Mouse (Mus musculus): ENCODE results near the gene Mast4. TPM values are rescaled to one million over a fixed set of nuclear protein-coding genes. Genes with fewer than 3 reads are reported as not detected.
"Not testable (repeated sequence)": the region's sequence is repeated elsewhere in the genome, so short reads cannot be mapped to it uniquely, and the experiment has no call there.

Mast4 gene
- total RNA-seq, 1 experiment from 2014 or later, result 22.1 TPM

GRCm38 (mm10) chr13:102764218-102764617, 570.1 kb downstream of the Mast4 start:
- ATAC-seq (ENCODE audit: extremely low read depth, insufficient number of reproducible peaks, low FRiP score, poor library complexity, severe bottlenecking), result no peak

GRCm38 (mm10) chr13:102762203-102762602, 572.1 kb downstream of the Mast4 start:
- ATAC-seq (ENCODE audit: extremely low read depth, insufficient number of reproducible peaks, low FRiP score, poor library complexity, severe bottlenecking), result no peak

GRCm38 (mm10) chr13:102761410-102761809, 572.9 kb downstream of the Mast4 start:
- ATAC-seq (ENCODE audit: extremely low read depth, insufficient number of reproducible peaks, low FRiP score, poor library complexity, severe bottlenecking), result no peak

- ATAC-seq (ENCODE audit: extremely low read depth, insufficient number of reproducible peaks, low FRiP score, poor library complexity, severe bottlenecking), result no peak
Measured at GRCm38 (mm10) chr13:102758021-102758420, 576.3 kb downstream of the Mast4 start.

- no peak for ATAC-seq (ENCODE audit: extremely low read depth, insufficient number of reproducible peaks, low FRiP score, poor library complexity, severe bottlenecking)
Measured at GRCm38 (mm10) chr13:102756071-102756470, 578.2 kb downstream of the Mast4 start.

DNA sequence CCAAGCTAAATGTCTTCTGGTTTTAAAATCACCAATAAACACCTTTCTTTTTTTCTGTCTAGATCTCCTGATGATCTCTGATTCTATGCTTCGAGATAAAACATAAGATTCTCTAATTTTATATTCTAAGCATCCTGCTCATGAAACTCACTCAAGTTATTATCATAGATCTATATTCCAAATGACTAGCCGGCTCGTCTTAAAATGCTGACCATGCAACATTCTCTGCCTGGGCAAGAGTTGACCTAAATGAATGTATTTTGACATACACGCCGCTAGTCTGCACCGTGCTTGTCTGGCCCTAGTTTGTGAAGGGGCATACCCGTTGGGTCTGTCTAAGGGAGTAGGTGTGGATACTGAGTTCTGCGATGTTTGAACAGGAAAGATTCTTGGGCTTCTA, 579.2 kb downstream of the Mast4 start:
- no peak for ATAC-seq (ENCODE audit: extremely low read depth, insufficient number of reproducible peaks, low FRiP score, poor library complexity, severe bottlenecking)

DNA sequence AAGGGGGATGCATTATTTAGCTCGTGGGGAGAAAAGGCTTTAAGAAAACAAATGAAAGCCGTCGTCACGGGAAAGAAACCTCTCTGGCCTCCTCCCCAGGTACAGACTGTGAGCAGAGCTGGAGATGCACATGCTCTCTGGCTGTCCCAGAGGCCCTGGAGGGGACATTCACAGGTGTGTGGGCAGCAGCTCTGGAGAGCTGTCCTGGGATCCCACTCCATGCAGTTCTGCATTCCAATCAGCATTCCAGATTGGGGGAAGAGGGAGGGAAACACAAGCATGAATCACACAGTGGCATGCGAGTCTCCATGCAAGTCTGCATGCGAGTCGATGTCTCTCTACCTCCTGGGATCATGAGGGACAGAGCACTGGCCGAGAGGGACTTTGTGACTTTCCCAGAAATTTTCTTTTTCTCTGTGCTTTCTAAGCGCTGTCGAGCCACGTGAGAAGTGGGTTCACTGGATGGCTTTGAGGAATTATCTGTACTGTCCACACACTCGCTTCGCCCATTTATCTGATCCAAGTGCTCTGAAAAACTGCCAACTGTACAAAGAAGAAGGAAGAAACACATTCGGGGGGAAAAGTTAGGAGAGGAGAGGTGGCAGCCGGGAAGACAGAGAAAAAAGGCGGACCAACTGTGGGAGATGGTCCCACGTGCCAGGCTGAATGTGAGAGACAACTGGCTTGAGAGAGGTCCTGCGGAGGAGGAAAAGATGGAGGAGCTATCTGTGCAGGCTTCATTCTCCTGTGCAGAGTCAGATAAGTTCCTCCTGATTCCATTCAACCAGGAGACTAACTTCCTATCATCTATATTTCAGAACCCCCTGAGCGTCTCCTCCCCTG, 580.4 kb downstream of the Mast4 start:
- ATAC-seq (ENCODE audit: extremely low read depth, insufficient number of reproducible peaks, low FRiP score, poor library complexity, severe bottlenecking), result no peak

GRCm38 (mm10) chr13:102749891-102750290, 584.4 kb downstream of the Mast4 start:
- ATAC-seq (ENCODE audit: extremely low read depth, insufficient number of reproducible peaks, low FRiP score, poor library complexity, severe bottlenecking), result no peak

- ATAC-seq (ENCODE audit: extremely low read depth, insufficient number of reproducible peaks, low FRiP score, poor library complexity, severe bottlenecking), result no peak
Measured at GRCm38 (mm10) chr13:102749194-102749593, 585.1 kb downstream of the Mast4 start.

GRCm38 (mm10) chr13:102746803-102747561, 587.3 kb downstream of the Mast4 start:
- no peak for ATAC-seq (ENCODE audit: extremely low read depth, insufficient number of reproducible peaks, low FRiP score, poor library complexity, severe bottlenecking)

DNA sequence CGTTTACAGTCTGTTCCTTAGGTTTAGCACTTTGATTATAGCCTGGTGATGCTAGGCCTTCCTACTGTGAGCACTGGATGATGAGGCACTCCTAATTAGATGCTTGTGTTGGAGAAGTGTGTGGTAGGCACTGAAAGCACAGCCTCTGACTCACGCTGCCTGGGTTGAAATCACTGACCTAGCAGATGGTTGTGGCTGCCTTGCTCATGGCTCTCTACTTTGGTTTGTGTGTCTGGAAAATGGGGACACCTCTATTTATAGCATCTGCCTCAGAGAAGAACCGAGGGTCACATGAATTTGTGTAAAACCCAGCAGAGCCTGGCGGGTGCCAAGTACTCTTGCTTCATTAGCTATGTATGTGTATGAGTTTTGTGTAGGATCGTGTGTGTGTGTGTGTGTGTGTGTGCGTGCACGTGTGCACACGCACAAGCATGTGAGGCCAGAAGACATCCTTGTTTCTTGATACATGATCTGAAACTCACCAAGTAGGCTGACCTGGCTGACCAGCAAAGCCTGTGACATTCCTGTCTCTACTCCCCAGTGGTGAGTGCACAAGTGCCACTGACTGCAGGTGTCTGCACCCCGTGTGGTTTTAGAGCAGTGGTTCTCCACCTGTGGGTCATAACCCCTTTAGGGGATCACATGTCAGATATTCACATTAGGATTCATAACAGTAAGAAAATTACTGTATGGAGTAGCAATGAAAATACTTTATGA, 588.5 kb downstream of the Mast4 start:
- ATAC-seq (ENCODE audit: extremely low read depth, insufficient number of reproducible peaks, low FRiP score, poor library complexity, severe bottlenecking), result no peak

DNA sequence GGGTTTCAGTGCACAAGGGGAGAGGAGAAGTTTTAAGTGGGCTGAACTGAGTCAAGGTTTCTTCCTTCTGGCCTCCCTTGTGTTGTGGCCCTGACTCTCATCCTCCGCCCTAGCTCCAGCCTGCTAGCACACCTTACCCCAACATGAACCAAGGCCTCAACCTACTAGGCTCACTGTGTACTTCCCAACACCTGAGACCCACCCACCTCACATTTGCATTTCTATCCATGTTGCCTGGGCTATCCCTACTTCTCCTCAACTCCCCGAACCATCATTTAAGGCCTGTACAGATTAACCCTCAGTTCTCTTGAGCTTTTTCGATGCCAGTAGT, 589.1 kb downstream of the Mast4 start:
- no peak for ATAC-seq (ENCODE audit: extremely low read depth, insufficient number of reproducible peaks, low FRiP score, poor library complexity, severe bottlenecking)

GRCm38 (mm10) chr13:102744481-102745269, 589.6 kb downstream of the Mast4 start:
- peak; percentile 73 for ATAC-seq (ENCODE audit: extremely low read depth, insufficient number of reproducible peaks, low FRiP score, poor library complexity, severe bottlenecking)

- no peak for ATAC-seq (ENCODE audit: extremely low read depth, insufficient number of reproducible peaks, low FRiP score, poor library complexity, severe bottlenecking)
Measured at GRCm38 (mm10) chr13:102739720-102740535, 594.4 kb downstream of the Mast4 start.

GRCm38 (mm10) chr13:102737811-102738210, 596.5 kb downstream of the Mast4 start:
- no peak for ATAC-seq (ENCODE audit: extremely low read depth, insufficient number of reproducible peaks, low FRiP score, poor library complexity, severe bottlenecking)

GRCm38 (mm10) chr13:102733063-102733462, 601.2 kb downstream of the Mast4 start:
- no peak for ATAC-seq (ENCODE audit: extremely low read depth, insufficient number of reproducible peaks, low FRiP score, poor library complexity, severe bottlenecking)

GRCm38 (mm10) chr13:102728951-102729350, 605.3 kb downstream of the Mast4 start:
- ATAC-seq (ENCODE audit: extremely low read depth, insufficient number of reproducible peaks, low FRiP score, poor library complexity, severe bottlenecking), result not testable (repeated sequence)

- no peak for ATAC-seq (ENCODE audit: extremely low read depth, insufficient number of reproducible peaks, low FRiP score, poor library complexity, severe bottlenecking)
Measured at GRCm38 (mm10) chr13:102728035-102728434, 606.3 kb downstream of the Mast4 start.
